Mouse (Mus musculus) olfactory bulb, adult 2 months (tissue): ENCODE measurements around the gene Slc22a5.

ENCODE experiments used
- CTCF ChIP-seq: fragments of 200-500 bp; IDR thresholded peaks from 2 replicates; pipeline ENCODE4 v1.5.1; 2012; ENCODE audit warnings: low read depth, mild to moderate bottlenecking, low read length, moderate library complexity; ENCODE audit not compliant: insufficient read depth
- POLR2A ChIP-seq: fragments of 200-500 bp; IDR thresholded peaks from 2 replicates; pipeline ENCODE4 v1.6.1; 2012; ENCODE audit warnings: mild to moderate bottlenecking, low read depth, low read length, moderate library complexity; ENCODE audit not compliant: insufficient read depth

- TF ChIP-seq CTCF (no peak), POLR2A (no peak)
Observed at GRCm38 (mm10) chr11:53890225-53890624, 1.2 kb downstream of the Slc22a5 start.
